Mouse (Mus musculus) small intestine, adult 2 months (tissue): ENCODE results near the gene Atg14. TPM values are rescaled to one million over a fixed set of nuclear protein-coding genes. Genes with fewer than 3 reads are reported as not detected.
"Not testable (repeated sequence)": the region's sequence is repeated elsewhere in the genome, so short reads cannot be mapped to it uniquely, and the experiment has no call there.

Experiments used
- H3K27ac ChIP-seq: fragments of 200-500 bp; 2 replicates; pipeline ENCODE4 v1.5.1; 2012; ENCODE audit warnings: low read depth, low read length, control low read depth, inconsistent platforms; ENCODE audit not compliant: insufficient read depth
- H3K27me3 ChIP-seq: fragments of 200-500 bp; 2 replicates; pipeline ENCODE4 v1.6.1; 2012; ENCODE audit warnings: mild to moderate bottlenecking, moderate library complexity, low read length, inconsistent platforms; ENCODE audit not compliant: control insufficient read depth, insufficient read depth
- H3K36me3 ChIP-seq: fragments of 200-500 bp; 2 replicates; pipeline ENCODE4 v1.6.1; 2012; ENCODE audit warnings: mild to moderate bottlenecking, low read length, control low read depth, inconsistent platforms; ENCODE audit not compliant: control insufficient read depth, insufficient read depth
- H3K4me1 ChIP-seq: fragments of 200-500 bp; 2 replicates; pipeline ENCODE4 v1.6.1; 2012; ENCODE audit warnings: low read length, inconsistent platforms, mixed read lengths; ENCODE audit not compliant: control insufficient read depth, insufficient read depth, insufficient read length
- H3K4me3 ChIP-seq: fragments of 200-500 bp; 2 replicates; pipeline ENCODE4 v1.5.1; 2012; ENCODE audit warnings: low read depth, mild to moderate bottlenecking, control low read depth, inconsistent platforms, low read length, moderate library complexity
- CTCF ChIP-seq: fragments of 200-500 bp; IDR thresholded peaks from 2 replicates; pipeline ENCODE4 v1.5.1; 2012; ENCODE audit warnings: low read depth, mild to moderate bottlenecking, control low read depth, inconsistent platforms, low read length, moderate library complexity, mixed read lengths; ENCODE audit not compliant: insufficient replicate concordance, insufficient read length; ENCODE audit errors: extremely low read depth
- POLR2A ChIP-seq: fragments of 200-500 bp; IDR thresholded peaks from 2 replicates; pipeline ENCODE4 v1.6.1; 2012; ENCODE audit warnings: low read depth, mild to moderate bottlenecking, control low read depth, inconsistent platforms, low read length, moderate library complexity
- WGBS: fragments of 180-500 bp; shearing (Covaris S2); methylation state at CpG from one replicate; pipeline ENCODE4 v1.1.7; 2018; 5-methylcytosine and 5-hydroxymethylcytosine counted together
- polyA plus RNA-seq: library from polyadenylated mRNA; depleted of rRNA; stranded (reverse); fragments of >200 nt; gene quantifications from 2 replicates; pipeline ENCODE4 v1.2.3, GENCODE M21; 2012; rRNA removed

The Atg14 gene
- 2.2 and 5.5 TPM in 2 replicates for polyA plus RNA-seq

- WGBS, result 93% methylated on average over 11 of the region's 11 CpGs
- H3K27ac ChIP-seq, H3K4me3 ChIP-seq, H3K36me3 ChIP-seq, H3K27me3 ChIP-seq, H3K4me1 ChIP-seq: not testable (repeated sequence)
Measured at GRCm38 (mm10) chr14:47570549-47570948, at the start of gene Atg14. Atg14 (minus strand) TSS chr14:47570649.

DNA sequence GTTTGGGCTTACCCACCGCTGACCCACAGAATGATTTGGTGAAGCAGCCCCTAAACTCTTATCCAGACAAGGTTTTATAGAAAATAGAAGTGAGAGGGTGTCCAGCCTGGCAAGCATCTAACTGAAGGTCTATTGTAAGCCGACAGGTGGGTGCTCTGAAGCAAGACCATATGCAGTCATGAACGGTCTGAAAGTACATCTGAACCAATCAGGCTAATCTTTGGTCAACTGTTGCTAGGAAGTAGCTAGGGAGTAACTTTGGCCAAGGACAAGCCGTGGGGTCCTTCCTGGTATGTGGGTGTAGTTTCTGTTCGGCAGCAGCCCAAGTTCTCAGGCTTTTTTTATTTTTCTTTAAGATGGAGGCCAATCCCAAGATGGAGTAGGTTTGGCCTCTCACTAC lies 48.4 kb upstream of the Atg14 start:
- WGBS, result 72% methylated on average over 5 of the region's 5 CpGs
- Histone ChIP-seq H3K4me3 (no peak overlapping the region), H3K27me3 (no peaks in the 10 kb centered on the region), H3K27ac (no peak overlapping the region), H3K4me1 (no peaks in the 10 kb centered on the region), H3K36me3 (no peaks in the 10 kb centered on the region)
- TF ChIP-seq CTCF (no peak), POLR2A (no peak)

DNA sequence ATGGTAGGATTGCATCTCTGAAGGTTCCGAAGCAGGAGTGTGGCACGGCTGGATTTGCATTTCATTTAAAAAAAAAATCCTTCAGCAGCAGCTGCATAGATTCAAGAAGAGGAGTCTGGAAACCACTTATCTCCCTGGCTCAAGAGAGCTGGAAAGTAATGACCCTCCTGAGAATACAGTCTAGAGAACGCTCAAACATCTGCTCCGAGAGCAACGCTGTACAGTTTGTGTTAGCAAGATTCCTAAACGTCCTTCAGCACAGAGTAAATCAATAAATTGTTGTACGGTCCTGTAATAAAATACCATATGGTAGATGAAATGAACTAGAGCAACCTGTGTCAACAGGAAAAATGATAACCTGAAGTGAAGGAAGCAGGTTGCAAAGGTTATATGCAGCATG lies 42.8 kb upstream of the Atg14 start:
- Histone ChIP-seq H3K4me3 (no peak overlapping the region), H3K36me3 (no peaks in the 10 kb centered on the region), H3K4me1 (peaks cover 7% of the 10 kb centered on the region; the same call in 1 of the 2 replicates), H3K27ac (no peak overlapping the region), H3K27me3 (no peaks in the 10 kb centered on the region)
- 17% methylated on average over 7 of the region's 7 CpGs for WGBS
- no peak for TF ChIP-seq CTCF
- no peak for TF ChIP-seq POLR2A

DNA sequence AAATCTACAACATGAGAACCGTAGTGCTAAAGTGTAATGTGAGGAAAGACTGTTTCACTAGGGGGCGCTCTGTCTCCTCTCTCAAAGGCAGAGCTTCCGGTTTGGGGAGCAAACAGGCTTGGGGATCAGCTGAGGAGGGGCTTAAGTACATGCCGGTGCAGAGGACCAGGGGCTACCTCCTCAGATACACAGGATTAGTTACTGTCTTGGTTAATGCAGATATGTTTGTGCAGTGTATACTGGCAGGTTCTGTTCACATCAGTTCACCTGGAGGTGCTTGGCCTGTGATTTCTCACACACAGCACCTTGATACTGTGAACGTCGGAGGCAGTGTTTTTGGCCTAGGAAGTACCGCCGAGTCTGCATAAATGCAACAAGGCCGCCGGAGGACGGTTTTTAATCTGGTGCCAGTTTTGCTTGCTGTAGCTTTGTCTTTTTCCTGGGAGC lies 27.5 kb upstream of the Atg14 start:
- Histone ChIP-seq H3K27me3 (no peaks in the 10 kb centered on the region), H3K36me3 (no peaks in the 10 kb centered on the region), H3K4me1 (no peaks in the 10 kb centered on the region), H3K27ac (no peak overlapping the region), H3K4me3 (no peak overlapping the region)
- TF ChIP-seq CTCF (peak; percentile 80; the same call in 1 of the 2 replicates), POLR2A (no peak)
- 30% methylated on average over 11 of the region's 11 CpGs for WGBS

- no peaks in the 10 kb centered on the region for H3K4me1 ChIP-seq
- WGBS, result 19% methylated on average over 7 of the region's 7 CpGs
- H3K4me3 ChIP-seq, result no peak overlapping the region
- no peaks in the 10 kb centered on the region for H3K36me3 ChIP-seq
- no peak overlapping the region for H3K27ac ChIP-seq
- TF ChIP-seq POLR2A (no peak), CTCF (no peak)
- no peaks in the 10 kb centered on the region for H3K27me3 ChIP-seq
Measured at GRCm38 (mm10) chr14:47594426-47595103, 24.1 kb upstream of the Atg14 start.

GRCm38 (mm10) chr14:47590391-47590975 lies 20.0 kb upstream of the Atg14 start:
- Histone ChIP-seq H3K4me3 (no peak overlapping the region), H3K4me1 (no peaks in the 10 kb centered on the region), H3K27ac (no peak overlapping the region), H3K27me3 (no peaks in the 10 kb centered on the region), H3K36me3 (no peaks in the 10 kb centered on the region)
- 63% methylated on average over 10 of the region's 10 CpGs for WGBS
- TF ChIP-seq POLR2A (no peak), CTCF (no peak)

GRCm38 (mm10) chr14:47589444-47589843 lies 19.0 kb upstream of the Atg14 start:
- no peak for TF ChIP-seq CTCF
- TF ChIP-seq POLR2A, result no peak
- H3K27ac ChIP-seq, result no peak overlapping the region
- no peak overlapping the region for H3K4me3 ChIP-seq
- WGBS, result 71% methylated on average over 1 of the region's 1 CpGs
- no peaks in the 10 kb centered on the region for H3K36me3 ChIP-seq
- no peaks in the 10 kb centered on the region for H3K4me1 ChIP-seq
- no peaks in the 10 kb centered on the region for H3K27me3 ChIP-seq
